Mouse (Mus musculus): ENCODE measurements around the gene Erc2. TPM values are rescaled to one million over a fixed set of nuclear protein-coding genes. Genes with fewer than 3 reads are reported as not detected.

The Erc2 gene
- total RNA-seq, 4 experiments from 2014 or later = 196 to 222 (median 210) TPM

- DNase-seq (ENCODE audit: low spot score in 2 of 2) = no peak
Measured at GRCm38 (mm10) chr14:28525566-28525965, 903.3 kb downstream of the Erc2 start.

Other genes with a start within 250 kb of the Erc2 start
- 10 to 100 TPM; 27.0 to 38.8 (median 33.1) TPM for gene Fam208a, start 193.6 kb upstream of the Erc2 start, total RNA-seq (2022)
- gene Ccdc66, start 114.0 kb upstream of the Erc2 start, total RNA-seq (2022) = 10 to 100 TPM; 15.1 to 23.1 (median 17.6) TPM

All from layer of hippocampus, adult 8-10 months (tissue).